Mouse (Mus musculus): ENCODE results near the gene Gm9195.

Gm9195 gene

GRCm38 (mm10) chr14:72442936-72443335 lies 48.7 kb downstream of the Gm9195 start:
- DNase-seq (ENCODE audit: low read depth), result no peak

DNA sequence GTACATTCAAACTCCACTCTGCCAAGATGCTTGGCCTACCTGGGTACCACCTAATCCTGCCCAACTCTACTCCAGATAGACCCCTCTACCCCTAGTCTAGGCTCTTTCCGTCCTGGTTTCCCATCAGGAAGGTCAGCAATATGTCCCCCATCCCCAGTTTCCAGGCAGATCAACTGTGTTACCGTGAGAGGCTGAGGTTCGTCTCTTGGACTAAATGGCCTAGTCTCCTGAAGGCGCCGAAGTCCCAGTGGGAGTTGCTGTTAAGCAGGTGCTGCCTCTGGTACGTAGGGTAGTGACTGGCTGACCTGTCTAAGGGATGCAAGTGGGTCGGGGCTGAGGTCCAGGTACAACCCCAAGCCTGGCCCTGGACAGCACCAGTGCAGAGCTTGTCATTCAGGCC lies 50.7 kb downstream of the Gm9195 start:
- no peak for DNase-seq (ENCODE audit: low read depth)

GRCm38 (mm10) chr14:72440436-72440835 lies 51.2 kb downstream of the Gm9195 start:
- no peak for DNase-seq (ENCODE audit: low read depth)

GRCm38 (mm10) chr14:72438976-72439375 lies 52.7 kb downstream of the Gm9195 start:
- DNase-seq (ENCODE audit: low read depth), result no peak

DNA sequence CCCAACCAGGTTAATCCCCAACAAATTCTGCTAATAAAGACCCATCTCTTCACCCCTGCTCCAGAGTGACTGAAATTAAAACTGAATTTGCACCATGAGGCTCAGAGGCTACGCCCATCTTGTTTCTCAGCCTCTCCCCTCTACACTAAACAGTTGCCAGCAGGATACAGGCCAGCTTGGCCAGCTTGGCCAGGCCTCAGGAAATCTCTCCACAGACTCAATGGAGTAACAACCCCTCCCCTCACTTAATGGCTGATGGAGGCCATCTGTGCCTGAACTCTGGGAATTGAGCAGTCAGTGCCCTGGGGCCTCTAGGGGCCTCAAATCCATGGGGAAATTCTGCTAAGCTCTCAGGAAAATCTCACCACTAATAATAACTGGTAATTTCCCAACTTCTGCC lies 101.9 kb downstream of the Gm9195 start:
- DNase-seq (ENCODE audit: low read depth), result no peak

GRCm38 (mm10) chr14:72389288-72389687 lies 102.3 kb downstream of the Gm9195 start:
- no peak for DNase-seq (ENCODE audit: low read depth)

DNA sequence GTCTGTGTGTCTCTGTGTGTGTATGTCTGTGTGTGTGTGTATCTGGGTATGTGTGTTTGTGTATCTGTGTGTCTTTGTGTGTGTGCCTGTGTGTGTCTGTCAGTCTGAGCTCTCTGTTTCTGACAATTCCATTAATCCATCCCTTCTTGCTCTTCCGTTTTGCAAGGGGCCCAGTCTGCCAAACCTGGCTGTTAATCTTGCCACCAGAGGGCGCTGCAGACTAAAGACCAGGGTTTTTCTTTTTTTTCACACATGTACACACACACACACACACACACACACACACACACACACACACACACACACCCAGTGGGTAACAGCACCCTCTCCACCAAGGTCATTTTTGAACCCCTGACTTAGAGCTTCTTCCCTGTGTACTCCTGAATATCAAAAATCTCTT lies 114.4 kb downstream of the Gm9195 start:
- peak; percentile 50 for DNase-seq (ENCODE audit: low read depth)
